26 mouse cellular contexts compared by ENCODE assay signal in the genomic region with DNA sequence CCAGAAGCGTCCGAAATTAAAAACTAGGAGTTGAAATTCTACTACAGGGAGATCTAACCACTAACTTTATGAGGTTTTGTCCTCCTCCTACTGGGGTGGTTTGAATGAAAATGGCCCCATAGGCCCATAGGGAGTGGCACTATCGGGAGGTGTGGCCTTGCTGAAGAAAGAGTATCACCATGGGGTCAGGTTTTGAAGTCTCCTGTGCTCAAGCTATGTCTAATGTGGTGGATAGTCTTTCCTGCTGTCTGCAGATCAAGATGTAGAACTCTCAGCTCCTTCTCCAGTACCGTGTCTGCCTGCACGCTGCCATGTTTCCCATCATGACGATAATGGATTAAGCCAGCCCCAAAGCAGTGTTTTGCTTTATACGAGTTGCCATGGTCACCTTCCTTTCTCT. TPM values are rescaled to one million over a fixed set of nuclear protein-coding genes. Genes with fewer than 3 reads are reported as not detected.
DNase-seq lines count a peak whose midpoint lies in the region; ATAC-seq and TF ChIP-seq lines count a peak whose summit lies in the region.
"Had no signal": no experiment of that assay in that cellular context is flagged by ENCODE, and none has a peak within 500 bp of the region (broad histone marks: within the 10 kb centered on the region; RNA-seq: fewer than 3 reads in every experiment).

No protein-coding gene starts in this region.

- H3K4me2 ChIP-seq in midbrain, embryonic 11.5 days = no peak overlapping the region
- no peak overlapping the region for H3K4me2 ChIP-seq in midbrain, postnatal 0 days (ENCODE audit: low read depth, low read length, poor library complexity, severe bottlenecking)
- no peak overlapping the region for H3K4me2 ChIP-seq in liver, postnatal 0 days (ENCODE audit: low read depth, low read length)
- no peak overlapping the region for H3K4me2 ChIP-seq in hindbrain, postnatal 0 days (ENCODE audit: low read depth, low read length)
- H3K4me2 ChIP-seq: embryonic facial prominence, embryonic 12.5 days; forebrain, embryonic 13.5 days; forebrain, embryonic 15.5 days had no signal

- H3K4me1 ChIP-seq in midbrain, embryonic 11.5 days (ENCODE audit: control insufficient read depth, insufficient read depth, low read length) = no peaks in the 10 kb centered on the region; the same call in 1 of the 2 replicates
- H3K4me1 ChIP-seq in midbrain, postnatal 0 days (ENCODE audit: insufficient read depth, low read length) = peaks cover 5% of the 10 kb centered on the region; the same call in 1 of the 2 replicates
- peaks cover 74% of the 10 kb centered on the region for H3K4me1 ChIP-seq in E14TG2a.4 (replicated peaks; ENCODE audit: low read depth, low read length)
- H3K4me1 ChIP-seq in liver, postnatal 0 days (ENCODE audit: insufficient read depth) = peaks cover 4% of the 10 kb centered on the region; the same call in 1 of the 2 replicates
- H3K4me1 ChIP-seq in hindbrain, postnatal 0 days (ENCODE audit: insufficient read depth, low read length) = peaks cover 4% of the 10 kb centered on the region; the same call in 1 of the 2 replicates
- H3K4me1 ChIP-seq: embryonic facial prominence, embryonic 10.5 days had no signal

- H3K27me3 ChIP-seq in midbrain, embryonic 11.5 days (ENCODE audit: control insufficient read depth, insufficient read depth, low read length) = no peaks in the 10 kb centered on the region
- no peaks in the 10 kb centered on the region for H3K27me3 ChIP-seq in midbrain, postnatal 0 days (ENCODE audit: insufficient read depth, low read length)
- no peaks in the 10 kb centered on the region for H3K27me3 ChIP-seq in E14TG2a.4 (ENCODE audit: insufficient read depth, low read length)
- H3K27me3 ChIP-seq in liver, postnatal 0 days (ENCODE audit: insufficient read depth, low read length) = no peaks in the 10 kb centered on the region
- no peaks in the 10 kb centered on the region for H3K27me3 ChIP-seq in hindbrain, postnatal 0 days (ENCODE audit: insufficient read depth, low read length)
- H3K27me3 ChIP-seq: CH12.LX; embryonic facial prominence, embryonic 12.5 days; forebrain, embryonic 13.5 days; forebrain, embryonic 15.5 days; Patski had no signal

- TF ChIP-seq CTCF in midbrain, postnatal 0 days (IDR thresholded peaks at IDR 0.05) = no peak
- TF ChIP-seq CTCF in E14TG2a.4 (conservative IDR thresholded peaks at IDR 0.05; ENCODE audit: low read length) = no peak
- TF ChIP-seq CTCF in liver, postnatal 0 days (IDR thresholded peaks at IDR 0.05; ENCODE audit: low read depth) = no peak
- TF ChIP-seq CTCF in hindbrain, postnatal 0 days (IDR thresholded peaks at IDR 0.05; ENCODE audit: low read depth) = no peak

- no peak for ATAC-seq in midbrain, embryonic 11.5 days (ENCODE audit: low FRiP score)
- no peak for ATAC-seq in midbrain, postnatal 0 days (ENCODE audit: low FRiP score)
- no peak for ATAC-seq in liver, postnatal 0 days
- ATAC-seq in hindbrain, postnatal 0 days = no peak
- ATAC-seq: activated CD4-positive, CD25-positive, alpha-beta regulatory T cell, adult 4 months; CD4-positive, CD25-positive, alpha-beta regulatory T cell, adult 4 months; forebrain, embryonic 13.5 days; forebrain, embryonic 15.5 days; forebrain, postnatal 0 days; Patski had no signal

- peak; percentile 64 for DNase-seq in midbrain, embryonic 11.5 days (ENCODE audit: low spot score, missing footprints)
- DNase-seq in midbrain, postnatal 0 days (ENCODE audit: low spot score) = no peak
- DNase-seq in ES-CJ7 (ENCODE audit: low read depth, low spot score) = peak; percentile 72
- DNase-seq in R1 (ENCODE audit: low read depth, low spot score) = peak; percentile 89
- DNase-seq in frontal cortex, adult 2 months (ENCODE audit: extremely low spot score in 1 of 2, low spot score in 1 of 2) = no peak
- no peak for DNase-seq in liver, postnatal 0 days
- DNase-seq in hindbrain, postnatal 0 days (ENCODE audit: low spot score) = no peak
- DNase-seq: adrenal gland, adult 8-10 months; adrenal gland, postnatal 14 days; adrenal gland, postnatal 36 days; B cell, adult 2 months; cerebellum, adult 11-12 months; cerebellum, adult 2 months; cerebellum, adult 9-10 months; cerebellum, postnatal 10 days; cerebellum, postnatal 25 days; forebrain, postnatal 0 days had no signal

- H3K9me3 ChIP-seq in midbrain, embryonic 11.5 days (ENCODE audit: control insufficient read depth, low read length) = no peaks in the 10 kb centered on the region
- no peaks in the 10 kb centered on the region for H3K9me3 ChIP-seq in midbrain, postnatal 0 days (ENCODE audit: low read length)
- H3K9me3 ChIP-seq in E14TG2a.4 (ENCODE audit: low read length) = no peaks in the 10 kb centered on the region
- H3K9me3 ChIP-seq in liver, postnatal 0 days (ENCODE audit: low read length) = no peaks in the 10 kb centered on the region
- H3K9me3 ChIP-seq in hindbrain, postnatal 0 days (ENCODE audit: low read length) = no peaks in the 10 kb centered on the region
- H3K9me3 ChIP-seq: embryonic facial prominence, embryonic 10.5 days; embryonic facial prominence, embryonic 12.5 days; forebrain, embryonic 15.5 days had no signal

- H3K27ac ChIP-seq in midbrain, embryonic 11.5 days (ENCODE audit: low read depth, low read length) = no peak overlapping the region
- no peak overlapping the region for H3K27ac ChIP-seq in midbrain, postnatal 0 days (ENCODE audit: low read depth, low read length)
- no peak overlapping the region for H3K27ac ChIP-seq in liver, postnatal 0 days (ENCODE audit: low read depth)
- no peak overlapping the region for H3K27ac ChIP-seq in hindbrain, postnatal 0 days
- H3K27ac ChIP-seq: embryonic facial prominence, embryonic 10.5 days; embryonic facial prominence, embryonic 12.5 days; forebrain, embryonic 13.5 days; forebrain, embryonic 15.5 days had no signal

- no peak for TF ChIP-seq EP300 in liver, postnatal 0 days (IDR thresholded peaks at IDR 0.05; ENCODE audit: low read depth)

- no peak overlapping the region for H3K4me3 ChIP-seq in midbrain, embryonic 11.5 days (ENCODE audit: low read depth, low read length)
- no peak overlapping the region for H3K4me3 ChIP-seq in midbrain, postnatal 0 days (ENCODE audit: low read depth, low read length)
- peak overlapping the region; percentile 24 for H3K4me3 ChIP-seq in E14TG2a.4 (replicated peaks; ENCODE audit: low read length)
- H3K4me3 ChIP-seq in liver, postnatal 0 days (ENCODE audit: low read depth, low read length) = no peak overlapping the region
- no peak overlapping the region for H3K4me3 ChIP-seq in hindbrain, postnatal 0 days (ENCODE audit: low read length)
- H3K4me3 ChIP-seq: embryonic facial prominence, embryonic 10.5 days; embryonic facial prominence, embryonic 12.5 days; forebrain, embryonic 13.5 days; forebrain, embryonic 15.5 days had no signal

- H3K36me3 ChIP-seq in midbrain, embryonic 11.5 days (ENCODE audit: control insufficient read depth, insufficient read depth, low read length) = no peaks in the 10 kb centered on the region
- H3K36me3 ChIP-seq in midbrain, postnatal 0 days (ENCODE audit: insufficient read depth, low read length) = no peaks in the 10 kb centered on the region
- peaks cover 7% of the 10 kb centered on the region for H3K36me3 ChIP-seq in E14TG2a.4 (ENCODE audit: insufficient read depth, low read length)
- no peaks in the 10 kb centered on the region for H3K36me3 ChIP-seq in liver, postnatal 0 days (replicated peaks; ENCODE audit: insufficient read depth, low read length)
- H3K36me3 ChIP-seq in hindbrain, postnatal 0 days (ENCODE audit: insufficient read depth, low read length) = no peaks in the 10 kb centered on the region
- H3K36me3 ChIP-seq: embryonic facial prominence, embryonic 10.5 days; embryonic facial prominence, embryonic 12.5 days; forebrain, embryonic 15.5 days had no signal

- 92% methylated on average over 7 of the region's 7 CpGs for WGBS in midbrain, embryonic 11.5 days
- WGBS in midbrain, postnatal 0 days = 85% methylated on average over 7 of the region's 7 CpGs
- WGBS in liver, postnatal 0 days (ENCODE audit: insufficient replicate concordance) = 85% methylated on average over 7 of the region's 7 CpGs
- 79% methylated on average over 7 of the region's 7 CpGs for WGBS in hindbrain, postnatal 0 days

- no peak overlapping the region for H3K9ac ChIP-seq in midbrain, embryonic 11.5 days (ENCODE audit: low read length)
- no peak overlapping the region for H3K9ac ChIP-seq in midbrain, postnatal 0 days (replicated peaks; ENCODE audit: low read length, poor library complexity, severe bottlenecking)
- no peak overlapping the region for H3K9ac ChIP-seq in liver, postnatal 0 days (replicated peaks)
- H3K9ac ChIP-seq in hindbrain, postnatal 0 days (replicated peaks; ENCODE audit: low read length) = no peak overlapping the region
- H3K9ac ChIP-seq: embryonic facial prominence, embryonic 12.5 days; forebrain, embryonic 13.5 days; forebrain, embryonic 15.5 days; forebrain, postnatal 0 days had no signal

RNA-seq across cellular contexts. Expression of a gene that starts 27.9 kb away (rescaled TPM):
- 408 and 424 TPM in 2 replicates for polyA plus RNA-seq in midbrain, embryonic 11.5 days (2014; fragmentation: Nextera tagmentation; extraction: Ambion mirVana)
- 19.4 and 38.1 TPM in 2 replicates for total RNA-seq in midbrain, postnatal 0 days (2014; rRNA removed)
- polyA plus RNA-seq in midbrain, postnatal 0 days (2015; fragmentation: Nextera tagmentation; extraction: Ambion mirVana) = 23.7 and 25.5 TPM in 2 replicates
- 2.0 and 2.2 TPM in 2 replicates for polyA plus RNA-seq in frontal cortex, adult 2 months (2012; rRNA removed)
- 153 and 171 TPM in 2 replicates for polyA plus RNA-seq in liver, postnatal 0 days (2015; fragmentation: Nextera tagmentation; extraction: Ambion mirVana)
- total RNA-seq in hindbrain, postnatal 0 days (2014; rRNA removed) = 28.1 and 44.3 TPM in 2 replicates
- 59.6 and 74.2 TPM in 2 replicates for polyA plus RNA-seq in hindbrain, postnatal 0 days (2015; fragmentation: Nextera tagmentation; extraction: Ambion mirVana)

Comparison
In these comparisons a context has a peak if more than half of its experiments do, and no peak if none do; other contexts are left out.
1. DNase-seq: peak in midbrain, embryonic 11.5 days (single experiment), ES-CJ7 (single experiment) and R1 (single experiment); none in midbrain, postnatal 0 days (single experiment), frontal cortex, adult 2 months (0 of 2), liver, postnatal 0 days (single experiment) and hindbrain, postnatal 0 days (single experiment).